Comparison of ENCODE assay signal across 8 mouse cellular contexts in genomic region chr11:113101534-113101933, GRCm38 (mm10).
DNase-seq lines count a peak whose midpoint lies in the region; ATAC-seq and TF ChIP-seq lines count a peak whose summit lies in the region.

No protein-coding gene starts in this region.

- no peak for ATAC-seq in embryonic facial prominence, embryonic 15.5 days (ENCODE audit: insufficient number of reproducible peaks, low FRiP score, low TSS enrichment, low read depth)
- ATAC-seq in lung, embryonic 15.5 days (ENCODE audit: borderline replicate concordance, extremely low read depth, low FRiP score, low TSS enrichment), result peak; percentile 89
- ATAC-seq in megakaryocyte-erythroid progenitor cell, adult 5-6 weeks (replicated peaks; ENCODE audit: low FRiP score, low TSS enrichment, poor library complexity, severe bottlenecking), result no peak

- H3K4me2 ChIP-seq in embryonic facial prominence, embryonic 15.5 days (replicated peaks), result 0 out of 2 replicates have a peak overlapping the region, but pooled peaks have one; percentile 4
- peak overlapping the region; percentile 23 for H3K4me2 ChIP-seq in lung, embryonic 15.5 days

- no peak for TF ChIP-seq CTCF in bone marrow macrophage, adult 2 months (IDR thresholded peaks at IDR 0.05; ENCODE audit: low read depth, low read length)

- H3K27me3 ChIP-seq in embryonic facial prominence, embryonic 15.5 days, result no peaks in the 10 kb centered on the region
- H3K27me3 ChIP-seq in lung, embryonic 15.5 days, result no peaks in the 10 kb centered on the region

- no peak overlapping the region for H3K4me3 ChIP-seq in bone marrow macrophage, adult 2 months (ENCODE audit: insufficient read depth, low read length)
- no peak overlapping the region for H3K4me3 ChIP-seq in embryonic facial prominence, embryonic 15.5 days (replicated peaks)
- 0 out of 2 replicates have a peak overlapping the region, but pooled peaks have one; percentile 3 for H3K4me3 ChIP-seq in lung, embryonic 15.5 days

- no peak for TF ChIP-seq POLR2A in bone marrow macrophage, adult 2 months (IDR thresholded peaks at IDR 0.05; ENCODE audit: borderline replicate concordance, low read depth, low read length)

- H3K36me3 ChIP-seq in embryonic facial prominence, embryonic 15.5 days, result no peaks in the 10 kb centered on the region
- H3K36me3 ChIP-seq in lung, embryonic 15.5 days, result no peaks in the 10 kb centered on the region

- H3K9me3 ChIP-seq in embryonic facial prominence, embryonic 15.5 days (replicated peaks), result no peaks in the 10 kb centered on the region
- no peaks in the 10 kb centered on the region for H3K9me3 ChIP-seq in lung, embryonic 15.5 days

- no peak overlapping the region for H3K9ac ChIP-seq in embryonic facial prominence, embryonic 15.5 days
- H3K9ac ChIP-seq in lung, embryonic 15.5 days, result no peak overlapping the region

- 40% methylated on average over 11 of the region's 11 CpGs for WGBS in embryonic facial prominence, embryonic 15.5 days
- WGBS in lung, embryonic 15.5 days, result 37% methylated on average over 11 of the region's 11 CpGs

- peaks cover 24% of the 10 kb centered on the region for H3K4me1 ChIP-seq in bone marrow macrophage, adult 2 months (ENCODE audit: control insufficient read depth, insufficient read depth, low read length)
- peaks cover 28% of the 10 kb centered on the region for H3K4me1 ChIP-seq in embryonic facial prominence, embryonic 15.5 days
- H3K4me1 ChIP-seq in lung, embryonic 15.5 days, result peaks cover 30% of the 10 kb centered on the region

- peak overlapping the region; percentile 30 for H3K27ac ChIP-seq in bone marrow macrophage, adult 2 months (ENCODE audit: insufficient read depth, low read depth, low read length)
- H3K27ac ChIP-seq in embryonic facial prominence, embryonic 15.5 days (replicated peaks), result no peak overlapping the region
- H3K27ac ChIP-seq in lung, embryonic 15.5 days, result peak overlapping the region; percentile 78

- intact Hi-C loops in left cerebral cortex, postnatal 14 days (cut with DNase I), result no loop called here

- peak; percentile 27 for DNase-seq in kidney, adult 11 months
- no peak for DNase-seq in right cerebral cortex, adult 18-20 months
- DNase-seq in left cerebral cortex, postnatal 14 days (ENCODE audit: low spot score in 2 of 2), result no peak
- no peak for DNase-seq in adrenal gland, postnatal 25 days
